Mouse (Mus musculus) myocyte (in vitro differentiated cells): ENCODE measurements around the gene Arl6. TPM values are rescaled to one million over a fixed set of nuclear protein-coding genes. Genes with fewer than 3 reads are reported as not detected.

Experiments
- H3K27me3 ChIP-seq: one replicate; pipeline ENCODE4 v1.6.1; 2011; ENCODE audit not compliant: control insufficient read depth, insufficient read depth, insufficient read length
- H3K36me3 ChIP-seq: one replicate; pipeline ENCODE4 v1.6.1; 2011; ENCODE audit not compliant: control insufficient read depth, insufficient read depth
- H3K4me2 ChIP-seq: one replicate; pipeline ENCODE4 v1.6.1; 2011; ENCODE audit warnings: low read depth, control low read depth
- H3K4me3 ChIP-seq: one replicate; pipeline ENCODE4 v1.5.1; 2011; ENCODE audit warnings: mild to moderate bottlenecking, control low read depth, moderate library complexity
- H3K79me2 ChIP-seq: one replicate; pipeline ENCODE4 v1.6.1; 2011; ENCODE audit not compliant: control insufficient read depth, insufficient read depth
- H3ac ChIP-seq: one replicate; pipeline ENCODE4 v1.6.1; 2011; ENCODE audit not compliant: control insufficient read depth, insufficient read length
- CEBPB ChIP-seq: IDR thresholded peaks from 2 replicates; pipeline ENCODE4 v1.6.1; 2011; ENCODE audit warnings: mild to moderate bottlenecking, moderate library complexity; ENCODE audit not compliant: poor library complexity, insufficient read depth, severe bottlenecking
- E2F4 ChIP-seq: IDR thresholded peaks from one replicate; pipeline ENCODE4 v1.6.1; 2011; ENCODE audit warnings: mild to moderate bottlenecking, control low read depth, moderate library complexity; ENCODE audit not compliant: insufficient read depth
- MAX ChIP-seq: IDR thresholded peaks from one replicate; pipeline ENCODE4 v1.6.1; 2011; ENCODE audit warnings: low read depth, mild to moderate bottlenecking, control low read depth
- MYOD1 ChIP-seq, 3 experiments: IDR thresholded peaks; one replicate each; pipeline ENCODE4 v1.6.1; 2011; ENCODE audit warnings: control low read depth in 2 of 3, low read depth in 2 of 3, mild to moderate bottlenecking in 2 of 3, moderate library complexity in 1 of 3; ENCODE audit not compliant: insufficient read length in 2 of 3, control insufficient read depth in 1 of 3
- MYOG ChIP-seq, 3 experiments: IDR thresholded peaks; one replicate each; pipeline ENCODE4 v1.6.1; 2011; ENCODE audit warnings: control low read depth in 2 of 3, low read depth in 2 of 3, mild to moderate bottlenecking in 2 of 3; ENCODE audit not compliant: insufficient read length in 2 of 3, control insufficient read depth in 1 of 3, insufficient read depth in 1 of 3
- POLR2A ChIP-seq: IDR thresholded peaks from one replicate; pipeline ENCODE4 v1.6.1; 2011; ENCODE audit warnings: low read depth, mild to moderate bottlenecking, control low read depth, moderate library complexity; ENCODE audit not compliant: insufficient read length
- POLR2AphosphoS2 ChIP-seq: IDR thresholded peaks from one replicate; pipeline ENCODE4 v1.6.1; 2011; ENCODE audit warnings: low read depth, control low read depth; ENCODE audit not compliant: insufficient read length
- REST ChIP-seq: IDR thresholded peaks from one replicate; pipeline ENCODE4 v1.6.1; 2011; ENCODE audit warnings: mild to moderate bottlenecking, control low read depth, moderate library complexity; ENCODE audit not compliant: insufficient read depth, insufficient read length
- SRF ChIP-seq: IDR thresholded peaks from one replicate; pipeline ENCODE4 v1.6.1; 2011; ENCODE audit warnings: low read depth; ENCODE audit not compliant: control insufficient read depth, insufficient read length
- TCF12 ChIP-seq: IDR thresholded peaks from one replicate; pipeline ENCODE4 v1.6.1; 2011; ENCODE audit warnings: mild to moderate bottlenecking, control low read depth; ENCODE audit not compliant: poor library complexity, insufficient read depth, severe bottlenecking
- TCF3 ChIP-seq: IDR thresholded peaks from one replicate; pipeline ENCODE4 v1.6.1; 2011; ENCODE audit warnings: low read depth, control low read depth; ENCODE audit not compliant: insufficient read length
- USF1 ChIP-seq: IDR thresholded peaks from one replicate; pipeline ENCODE4 v1.6.1; 2011; ENCODE audit warnings: low read depth, mild to moderate bottlenecking, control low read depth, moderate library complexity
- polyA plus RNA-seq: library from polyadenylated mRNA; unstranded; fragments of >200 nt; fragmentation: generic; extraction: Trizol; gene quantifications from one replicate; pipeline ENCODE4 v1.2.1, GENCODE M21; 2012; ENCODE audit warnings: missing spikeins

The Arl6 gene
- polyA plus RNA-seq, 1 experiment: 6.4 TPM

DNA sequence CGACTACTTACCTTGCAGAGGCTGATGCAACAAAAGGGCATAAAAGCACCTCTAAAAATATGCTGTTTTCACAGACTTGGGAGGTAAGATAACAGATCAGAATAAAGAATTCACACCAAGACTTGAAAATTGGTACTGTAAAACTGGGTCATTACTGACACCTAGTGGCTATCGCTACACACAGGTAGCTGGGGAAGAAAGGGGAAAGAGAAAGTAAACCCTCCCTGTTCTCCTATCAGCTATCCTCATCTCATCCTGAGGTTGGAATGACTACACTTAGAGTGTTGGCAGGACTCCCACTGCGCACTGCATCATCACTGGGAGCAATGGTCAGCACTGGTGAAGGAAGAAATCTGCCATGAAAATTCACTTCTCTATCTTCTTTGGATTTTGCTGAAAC lies 22.0 kb downstream of the Arl6 start:
- TF ChIP-seq CEBPB (no peak), TCF3 (no peak), USF1 (no peak), SRF (no peak), TCF12 (no peak)

DNA sequence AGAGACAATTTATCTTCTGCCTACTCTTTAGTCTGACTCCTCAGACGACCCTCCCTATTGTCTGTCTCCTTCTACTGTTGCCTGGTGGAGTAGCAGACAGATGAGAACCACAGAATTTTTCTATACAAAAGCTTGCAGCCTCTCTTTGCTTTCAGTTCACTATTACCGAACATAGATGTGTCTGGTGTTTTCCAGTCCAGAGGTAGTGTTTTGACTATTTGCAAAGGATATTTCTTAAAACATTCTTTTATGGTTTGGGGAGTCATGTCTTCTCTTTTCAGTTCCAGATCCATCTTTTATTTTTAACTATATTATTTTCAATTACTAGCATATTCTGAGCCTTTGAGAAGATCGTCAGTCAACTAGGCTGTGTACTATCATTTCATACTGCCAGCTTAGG lies 23.5 kb downstream of the Arl6 start:
- H3K79me2 ChIP-seq: no peaks in the 10 kb centered on the region
- no peaks in the 10 kb centered on the region for H3K27me3 ChIP-seq
- H3K4me2 ChIP-seq: no peak overlapping the region
- no peak for TF ChIP-seq REST
- no peak for TF ChIP-seq POLR2A
- no peak for TF ChIP-seq POLR2AphosphoS2
- no peak for TF ChIP-seq E2F4
- TF ChIP-seq USF1: no peak
- no peak for TF ChIP-seq TCF12
- no peak for TF ChIP-seq CEBPB
- TF ChIP-seq MYOD1 (IDR thresholded peaks at IDR 0.05; ENCODE audit: control insufficient read depth in 1 of 3, insufficient read length in 2 of 3, low read depth in 2 of 3): no peak
- no peak overlapping the region for H3K4me3 ChIP-seq
- no peaks in the 10 kb centered on the region for H3K36me3 ChIP-seq
- H3ac ChIP-seq: no peak overlapping the region

More for the DNA sequence above, 22.0 kb downstream of the Arl6 start:
- Histone ChIP-seq H3K79me2 (no peaks in the 10 kb centered on the region), H3K4me3 (no peak overlapping the region), H3K27me3 (no peaks in the 10 kb centered on the region), H3K4me2 (no peak overlapping the region), H3ac (no peak overlapping the region), H3K36me3 (no peaks in the 10 kb centered on the region)

GRCm38 (mm10) chr16:59610750-59611149 lies 28.4 kb downstream of the Arl6 start:
- TF ChIP-seq USF1 (no peak), E2F4 (no peak), TCF12 (no peak), MYOG (IDR thresholded peaks at IDR 0.05; ENCODE audit: control insufficient read depth in 1 of 3, insufficient read depth in 1 of 3, insufficient read length in 2 of 3, low read depth in 2 of 3) (no peak), TCF3 (no peak), MYOD1 (IDR thresholded peaks at IDR 0.05; ENCODE audit: control insufficient read depth in 1 of 3, insufficient read length in 2 of 3, low read depth in 2 of 3) (no peak), MAX (no peak), REST (no peak), CEBPB (no peak), SRF (no peak), POLR2AphosphoS2 (no peak), POLR2A (no peak)
- H3K4me2 ChIP-seq: no peak overlapping the region
- no peak overlapping the region for H3ac ChIP-seq
- H3K36me3 ChIP-seq: no peaks in the 10 kb centered on the region
- H3K79me2 ChIP-seq: no peaks in the 10 kb centered on the region
- H3K27me3 ChIP-seq: no peaks in the 10 kb centered on the region
- no peak overlapping the region for H3K4me3 ChIP-seq

DNA sequence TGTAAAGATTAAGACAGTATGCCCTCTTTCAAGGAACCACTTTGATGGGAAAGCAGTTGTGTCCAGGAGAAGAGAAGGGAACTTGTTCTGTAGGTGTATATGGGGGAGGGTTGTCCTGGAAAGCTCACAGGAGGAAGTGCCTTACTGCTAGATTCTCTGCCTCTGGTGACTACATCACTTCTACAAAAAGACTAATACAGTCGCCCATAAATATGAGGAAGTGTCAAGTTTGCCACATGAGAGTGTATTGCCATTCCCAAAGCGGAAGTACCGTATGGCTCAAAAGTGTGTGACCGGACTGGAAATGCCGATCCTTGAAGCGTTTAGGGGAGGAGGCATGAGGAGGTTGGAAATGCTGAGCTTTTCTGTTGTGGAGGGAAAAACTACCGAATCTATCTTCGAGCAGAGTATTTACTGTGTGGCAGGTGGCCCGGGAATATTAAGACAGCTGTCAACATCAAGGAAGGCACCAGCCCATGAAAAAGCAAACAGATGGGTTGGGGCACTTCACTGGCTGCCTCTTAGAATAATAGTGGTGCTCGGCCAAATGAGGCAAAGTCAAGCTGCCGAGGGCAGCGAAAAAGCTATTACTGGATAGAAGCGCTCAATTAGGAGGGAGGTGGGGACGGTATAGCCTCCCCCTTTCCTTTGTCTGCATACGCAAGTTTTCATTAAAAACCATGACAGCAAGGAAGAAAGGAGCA lies 35.0 kb downstream of the Arl6 start:
- no peaks in the 10 kb centered on the region for H3K79me2 ChIP-seq
- H3K4me2 ChIP-seq: no peak overlapping the region
- H3K36me3 ChIP-seq: no peaks in the 10 kb centered on the region
- TF ChIP-seq TCF12 (no peak), MYOG (IDR thresholded peaks at IDR 0.05; ENCODE audit: control insufficient read depth in 1 of 3, insufficient read depth in 1 of 3, insufficient read length in 2 of 3, low read depth in 2 of 3) (no peak), CEBPB (no peak), SRF (no peak)
- no peak overlapping the region for H3ac ChIP-seq
- H3K27me3 ChIP-seq: no peaks in the 10 kb centered on the region
- H3K4me3 ChIP-seq: no peak overlapping the region

DNA sequence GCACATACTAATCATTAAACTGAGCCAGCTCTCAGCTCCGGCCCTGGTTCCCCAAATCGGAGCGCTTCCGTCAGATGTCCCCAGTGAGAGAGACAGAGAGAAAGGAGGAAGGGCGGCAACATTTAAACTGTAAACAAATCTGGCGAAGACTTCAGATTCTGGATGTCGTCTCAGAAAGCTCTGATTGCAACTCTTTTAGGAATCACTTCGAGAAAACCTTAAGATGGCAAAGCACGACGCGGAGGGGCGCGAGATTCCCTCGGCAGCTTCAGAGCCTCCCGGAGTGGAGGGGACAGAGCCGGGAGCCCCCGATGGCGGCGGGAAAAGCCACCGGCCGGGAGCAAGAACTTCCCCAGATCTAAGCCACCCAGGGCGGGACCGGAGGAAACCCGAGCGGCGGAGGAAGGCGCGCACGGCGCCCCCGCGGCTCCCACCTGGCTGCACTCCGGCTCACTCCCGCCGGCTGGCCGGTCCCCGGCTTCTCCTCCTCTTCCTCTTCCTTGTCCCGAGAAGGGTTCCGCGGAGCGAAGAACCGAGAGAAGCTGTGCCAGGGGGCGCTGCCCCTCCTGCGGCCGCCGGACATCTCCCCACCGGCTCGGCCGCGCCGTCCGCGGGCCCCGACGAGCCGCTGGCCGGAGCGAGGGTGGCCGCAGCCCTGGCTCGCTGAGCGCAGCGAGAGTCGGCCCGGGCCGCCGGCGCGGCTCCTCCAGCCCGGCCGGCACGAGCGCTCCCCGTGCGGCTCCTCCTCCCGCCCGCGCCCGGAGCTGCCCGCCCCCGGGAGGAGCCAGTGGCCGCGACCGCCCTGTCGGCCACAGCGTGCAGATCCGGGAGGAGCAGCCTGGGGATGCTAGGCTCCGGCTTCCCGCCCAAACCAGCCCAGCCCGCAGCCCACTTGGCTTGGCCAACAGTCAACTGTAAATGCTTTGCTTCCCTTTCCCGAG lies 38.6 kb downstream of the Arl6 start, which contains the start of gene Crybg3:
TSS of gene Crybg3 (minus strand) at position 669 of the 941 bp plus-strand sequence.
- peak; percentile 52 for TF ChIP-seq E2F4
- TF ChIP-seq MAX: no peak
- TF ChIP-seq POLR2A: peak; percentile 68
- peak within 1 kb of the TSS; percentile 45 for H3ac ChIP-seq

More for the DNA sequence above, 38.6 kb downstream of the Arl6 start, which contains the start of gene Crybg3:
- Histone ChIP-seq H3K36me3 (no peaks in the 10 kb centered on the region), H3K79me2 (no peaks in the 10 kb centered on the region), H3K27me3 (no peaks in the 10 kb centered on the region), H3K4me3 (peak within 1 kb of the TSS; percentile 31), H3K4me2 (peak within 1 kb of the TSS; percentile 97)
